Mouse (Mus musculus) testis, postnatal 14 days (tissue): ENCODE measurements at regions not wholly inside any gene's neighbourhood (a gene's known extent, or its start where the extent isn't known, plus 50 kb on each side); places are given as distances from the start of the nearest gene placed in this dataset.

Experiments
- DNase-seq: peaks from one replicate; pipeline ENCODE4 v3.0.0; 2021; ENCODE audit warnings: low spot score

GRCm38 (mm10) chr3:149500130-149500529 lies 509.8 kb upstream of the Adgrl2 start:
- no peak for DNase-seq

DNA sequence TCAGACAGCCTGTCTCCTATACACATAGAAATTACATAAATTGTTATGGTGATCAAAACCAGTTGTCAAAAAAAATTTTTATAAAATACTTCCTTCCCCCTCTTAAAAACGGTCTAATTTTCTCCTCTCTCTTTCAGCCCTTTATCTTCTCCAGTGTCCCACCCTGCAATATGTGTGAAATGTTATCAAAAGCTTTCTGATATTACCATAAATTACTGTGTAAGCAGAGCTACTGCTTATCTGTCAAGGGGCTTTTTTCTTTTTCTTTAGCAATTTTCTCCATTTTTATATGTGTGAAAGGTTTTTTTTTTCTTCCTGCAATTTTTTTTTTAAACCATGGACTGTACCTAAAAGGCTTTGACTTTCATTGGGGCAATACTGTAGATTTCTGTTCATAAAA lies 508.4 kb upstream of the Adgrl2 start:
- no peak for DNase-seq

DNA sequence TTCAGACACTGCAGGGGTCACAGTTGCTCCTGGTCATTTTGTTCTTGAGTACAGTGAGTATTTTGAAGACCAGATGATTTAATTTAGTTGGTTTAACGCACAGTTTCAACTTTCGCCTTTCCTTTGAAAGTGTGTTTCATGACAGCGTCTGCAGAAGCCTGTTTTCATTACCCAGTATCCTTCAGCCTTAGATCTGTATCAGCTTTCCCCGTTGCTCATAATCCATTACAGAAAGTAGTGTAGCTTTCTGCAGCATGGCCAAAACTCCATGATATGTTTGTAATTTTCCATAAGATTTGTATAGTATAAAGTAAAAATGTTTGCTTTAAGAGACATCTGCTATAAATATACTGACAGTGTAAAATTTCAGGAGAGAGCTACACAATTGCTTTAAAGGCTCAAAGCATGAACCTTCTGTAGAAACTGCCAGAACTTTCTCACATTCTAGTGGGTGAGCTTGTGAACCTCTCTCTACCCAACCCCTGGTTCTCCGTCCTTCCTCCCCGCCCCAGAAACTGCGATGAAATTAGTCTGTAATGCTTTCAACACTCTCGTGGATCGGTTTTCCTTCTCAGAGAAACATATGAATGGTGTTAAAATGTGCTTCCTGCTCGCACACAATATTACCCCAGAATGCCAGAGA lies 506.6 kb upstream of the Adgrl2 start:
- DNase-seq, result no peak

- DNase-seq, result no peak
Observed at GRCm38 (mm10) chr3:149496122-149496521, 505.8 kb upstream of the Adgrl2 start.

- DNase-seq, result no peak
Observed at GRCm38 (mm10) chr3:149488147-149488546, 497.8 kb upstream of the Adgrl2 start.

- DNase-seq, result no peak
Observed at GRCm38 (mm10) chr3:149485406-149485805, 495.1 kb upstream of the Adgrl2 start.

DNA sequence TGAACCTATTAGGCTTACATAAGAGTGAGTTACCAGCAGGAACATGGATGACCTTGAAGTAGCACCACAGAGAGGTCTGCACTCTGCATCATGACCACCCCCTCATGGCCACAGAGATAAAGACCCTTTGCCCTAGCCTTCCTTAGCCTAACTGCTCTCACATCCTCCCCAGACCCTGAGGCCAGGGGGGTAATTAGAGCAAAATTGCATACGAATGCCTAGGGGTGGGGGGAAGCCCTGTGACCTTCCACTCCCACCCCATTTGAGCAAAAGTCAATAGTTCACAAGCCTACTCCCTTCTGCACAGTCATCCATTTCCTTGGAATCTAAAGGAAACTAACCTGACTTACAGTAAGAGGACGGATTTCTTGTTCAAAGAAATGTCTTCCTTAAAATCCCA lies 494.0 kb upstream of the Adgrl2 start:
- DNase-seq, result no peak

- DNase-seq, result no peak
Observed at GRCm38 (mm10) chr3:149476151-149476550, 485.8 kb upstream of the Adgrl2 start.

GRCm38 (mm10) chr3:149466973-149467372 lies 476.6 kb upstream of the Adgrl2 start:
- DNase-seq, result no peak

GRCm38 (mm10) chr3:149464603-149465002 lies 474.2 kb upstream of the Adgrl2 start:
- DNase-seq, result no peak

GRCm38 (mm10) chr3:149462121-149462541 lies 471.8 kb upstream of the Adgrl2 start:
- DNase-seq, result no peak

DNA sequence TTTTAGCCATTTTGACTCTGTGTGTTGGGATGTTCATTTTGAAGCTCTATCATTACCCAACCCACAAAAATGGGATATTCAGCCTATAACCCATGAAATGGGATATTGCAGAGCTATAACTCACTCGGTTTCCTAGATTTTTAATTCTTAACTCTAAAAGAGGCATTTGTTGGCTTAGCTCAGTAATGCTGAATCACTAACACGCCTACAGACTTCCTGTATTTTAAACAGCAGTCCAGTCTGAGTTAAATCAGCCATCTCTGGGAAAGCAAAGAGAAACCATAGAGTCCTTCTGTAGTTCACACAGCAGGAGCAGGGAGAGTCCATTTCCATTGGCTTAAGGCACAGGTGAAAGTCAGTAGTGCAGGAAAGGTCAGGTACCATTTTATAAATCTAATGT lies 471.3 kb upstream of the Adgrl2 start:
- DNase-seq, result no peak

DNA sequence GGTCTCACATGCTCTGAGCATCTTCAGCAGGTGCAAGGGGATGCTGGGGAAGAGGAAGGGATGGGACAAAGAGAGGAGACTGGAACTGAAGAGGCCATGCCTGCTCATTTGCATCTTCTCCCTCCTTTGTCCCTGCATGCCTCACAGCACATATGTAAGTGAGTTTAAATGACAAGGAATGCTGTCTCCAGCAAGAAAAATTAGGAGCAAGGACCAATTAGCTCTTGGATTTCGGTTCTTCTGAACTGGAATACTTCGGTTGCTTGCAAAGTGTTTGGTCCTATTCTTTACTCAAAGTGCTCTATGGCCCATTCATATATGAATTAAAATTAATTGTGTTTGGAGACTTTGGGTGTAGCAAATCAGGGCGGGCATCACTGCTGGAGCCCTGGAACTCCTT lies 459.0 kb upstream of the Adgrl2 start:
- DNase-seq, result no peak

DNA sequence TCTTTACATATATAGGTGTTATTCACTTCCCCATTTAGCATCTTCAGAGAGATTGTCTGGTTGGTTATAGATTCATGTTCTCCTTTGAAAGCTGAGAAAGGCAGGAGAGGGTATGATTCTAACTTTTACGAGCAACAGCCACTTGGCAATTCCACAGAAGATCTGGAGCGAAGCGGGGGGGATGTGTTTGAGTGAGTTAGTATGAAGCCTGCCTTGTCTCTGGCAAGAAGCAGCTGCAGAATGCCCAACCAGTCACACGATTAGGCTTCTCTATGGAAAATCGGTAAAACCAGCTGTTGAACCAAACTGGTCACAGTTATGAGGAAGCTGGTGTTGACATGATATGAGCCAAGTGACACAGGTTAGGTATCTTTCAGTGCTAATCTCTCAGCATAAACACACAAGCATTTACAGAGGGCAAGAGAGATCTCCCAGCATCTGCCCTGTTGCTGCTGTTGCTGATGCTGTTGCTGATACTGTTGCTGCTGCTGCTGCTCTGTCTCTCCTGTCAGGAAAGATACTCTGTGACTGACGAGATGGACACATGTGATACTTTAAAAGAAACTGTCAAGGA lies 455.7 kb upstream of the Adgrl2 start:
- no peak for DNase-seq

DNA sequence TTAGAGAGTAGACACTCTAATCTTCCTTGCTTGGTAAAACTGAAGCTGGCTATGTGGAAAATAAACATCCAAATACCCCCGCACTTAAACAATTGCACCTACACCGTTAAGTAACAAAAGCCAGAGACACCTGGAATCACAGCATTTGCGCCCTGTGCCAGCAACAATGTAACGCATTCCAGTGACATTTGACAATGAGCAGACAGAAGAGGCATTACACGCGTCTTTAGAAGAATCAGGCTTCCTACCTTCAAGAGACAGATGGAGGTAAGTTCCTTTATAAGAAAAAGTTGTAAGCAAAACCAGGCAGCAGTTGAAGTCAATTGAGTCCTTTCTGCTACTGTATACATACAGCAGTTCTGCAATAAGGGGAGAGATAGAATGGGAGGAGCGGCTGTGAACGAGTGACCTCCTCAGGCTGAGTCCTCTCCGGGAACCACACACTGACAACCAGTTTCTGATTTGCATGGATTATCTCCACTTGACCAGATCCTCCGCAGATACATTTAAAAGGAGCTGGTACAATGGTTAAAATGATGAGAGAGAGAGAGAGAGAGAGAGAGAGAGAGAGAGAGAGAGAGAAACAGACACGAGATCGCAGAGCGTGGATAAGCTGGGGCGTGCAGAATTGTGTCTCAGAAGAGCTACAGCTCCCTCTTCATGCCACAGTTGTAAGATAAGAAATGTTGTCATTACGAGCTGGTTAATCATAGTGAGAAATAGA lies 454.7 kb upstream of the Adgrl2 start:
- no peak for DNase-seq

- DNase-seq, result no peak
Observed at GRCm38 (mm10) chr3:149444377-149444776, 454.0 kb upstream of the Adgrl2 start.

DNA sequence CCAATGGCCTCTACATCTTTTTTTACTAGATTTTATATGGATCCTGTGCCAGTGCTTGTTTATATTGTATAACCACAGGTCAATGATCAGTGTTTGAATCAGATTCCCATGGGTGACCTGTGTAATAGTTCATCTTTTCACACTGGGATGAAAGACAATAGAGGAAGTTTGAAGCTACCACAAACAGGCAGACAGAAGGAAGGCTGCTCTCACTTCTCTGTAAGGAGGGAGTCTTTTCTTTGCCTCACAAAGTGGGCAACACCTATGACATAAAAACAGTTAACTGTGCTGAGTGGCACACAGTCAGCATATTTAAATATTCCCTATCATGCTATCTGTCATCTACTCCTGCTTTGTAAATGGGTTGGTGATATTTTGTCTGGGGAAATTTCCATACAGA lies 450.9 kb upstream of the Adgrl2 start:
- no peak for DNase-seq

DNA sequence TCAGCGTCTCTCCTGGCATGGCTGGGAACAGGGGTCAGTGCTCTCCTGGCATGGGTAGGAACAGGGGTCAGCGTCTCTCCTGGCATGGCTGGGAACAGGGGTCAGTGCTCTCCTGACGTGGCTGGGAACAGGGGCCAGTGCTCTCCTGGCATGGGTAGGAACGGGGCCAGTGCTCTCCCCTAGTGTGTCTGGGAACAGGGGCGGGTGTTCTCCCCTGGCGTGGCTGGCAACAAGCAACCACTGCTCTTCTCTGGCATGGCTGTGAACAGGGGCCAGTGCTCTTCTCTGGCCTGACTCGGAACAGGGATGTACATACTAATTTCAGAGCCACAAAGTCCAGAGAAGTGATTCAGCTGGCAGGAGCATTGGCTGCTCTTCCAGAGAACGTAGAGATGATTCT lies 447.4 kb upstream of the Adgrl2 start:
- no peak for DNase-seq

DNA sequence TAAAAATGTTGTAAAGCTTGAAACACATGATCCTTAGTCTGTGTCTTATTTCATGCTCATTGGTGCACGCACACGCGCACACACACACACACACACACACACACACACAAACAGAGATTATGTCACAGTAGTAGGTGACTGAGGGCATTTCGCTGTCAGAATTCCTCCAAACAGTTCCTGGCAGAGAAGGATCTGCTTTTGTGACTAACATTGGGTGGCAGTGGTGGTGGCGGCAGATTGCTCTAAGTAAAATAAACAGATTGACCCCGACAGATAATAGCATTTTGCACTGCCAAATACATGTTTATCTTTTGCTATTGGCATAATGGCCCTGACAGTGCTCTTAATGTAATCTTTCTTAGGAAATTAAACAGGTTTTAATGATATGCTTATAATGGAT lies 446.6 kb upstream of the Adgrl2 start:
- DNase-seq, result no peak

DNA sequence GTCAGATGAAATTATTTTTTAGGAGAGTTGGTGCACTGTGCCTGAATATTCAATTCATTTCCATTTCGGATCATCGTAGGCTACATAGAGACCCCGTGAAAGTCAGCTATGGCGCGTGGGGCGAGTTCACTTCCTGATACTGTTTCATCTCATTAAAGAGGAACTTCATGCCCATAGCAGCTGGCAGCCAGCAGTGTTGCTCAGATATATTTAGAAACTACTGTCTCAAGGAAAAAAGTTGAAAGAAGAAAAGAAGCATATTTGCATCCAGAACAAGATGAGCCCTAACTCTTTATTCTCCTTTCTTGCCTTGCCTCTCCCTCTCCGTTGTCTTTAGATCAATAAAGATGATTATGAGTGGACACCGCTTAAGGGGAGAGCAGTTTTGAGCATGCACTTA lies 446.1 kb upstream of the Adgrl2 start:
- DNase-seq, result no peak

DNA sequence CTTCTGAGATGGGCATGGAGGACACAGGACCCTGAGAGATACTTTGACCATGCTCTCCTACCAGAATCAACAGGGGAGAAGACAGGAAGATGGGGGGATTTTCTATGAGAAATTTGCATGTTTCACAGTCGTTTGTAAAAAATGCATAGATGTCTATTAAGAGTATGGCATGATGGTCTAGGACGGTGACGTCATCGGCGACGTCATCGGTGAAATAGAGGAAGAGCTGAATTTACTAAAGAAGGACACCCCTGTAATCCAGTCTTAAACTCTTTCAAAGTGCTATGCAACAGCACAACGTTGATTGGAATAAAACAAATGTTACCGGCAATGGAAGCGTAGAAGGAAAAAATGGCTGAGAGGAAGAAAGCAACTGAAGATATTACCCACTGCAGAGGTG lies 441.4 kb upstream of the Adgrl2 start:
- DNase-seq, result no peak

DNA sequence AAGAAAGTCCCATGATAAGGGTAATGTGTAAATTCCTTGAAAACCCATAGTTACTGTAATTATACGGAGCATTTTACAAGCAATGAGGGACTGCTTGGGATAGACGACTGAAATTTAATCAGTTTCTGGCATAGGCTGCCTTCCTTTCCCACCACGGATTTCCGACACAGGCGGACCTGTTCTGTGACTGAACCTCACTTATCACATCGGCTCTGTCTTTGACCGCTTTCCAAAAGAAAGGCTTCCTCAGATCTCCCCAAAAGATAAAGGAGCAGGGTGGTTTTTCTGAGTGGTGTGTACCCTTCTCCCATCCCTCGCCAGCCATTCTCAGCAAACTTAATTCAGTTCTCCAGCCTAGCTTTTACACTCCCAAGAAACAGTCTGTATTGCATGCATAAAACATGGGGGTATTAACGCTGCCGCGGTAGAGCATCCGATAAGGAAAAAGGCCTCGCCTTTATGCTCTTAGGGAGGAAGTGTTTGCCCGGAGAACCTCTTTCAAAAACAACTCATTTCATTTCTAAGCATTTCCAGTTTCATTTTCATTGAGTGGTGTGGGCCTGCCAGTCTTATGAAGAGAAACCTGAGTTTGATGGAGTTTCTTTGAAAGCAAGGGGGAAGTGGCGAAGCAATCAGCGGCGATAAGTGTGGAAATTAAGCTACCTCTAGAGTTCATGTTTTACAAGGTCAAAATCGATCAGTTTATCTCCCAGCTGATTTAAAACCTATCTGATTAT lies 435.8 kb upstream of the Adgrl2 start:
- no peak for DNase-seq

GRCm38 (mm10) chr3:149424306-149424705 lies 434.0 kb upstream of the Adgrl2 start:
- DNase-seq, result no peak
